Mouse (Mus musculus) stomach, postnatal 0 days (tissue): ENCODE measurements around the gene Gm11559. TPM values are rescaled to one million over a fixed set of nuclear protein-coding genes. Genes with fewer than 3 reads are reported as not detected.
"Not testable (repeated sequence)": the region's sequence is repeated elsewhere in the genome, so short reads cannot be mapped to it uniquely, and the experiment has no call there.

Experiments
- ATAC-seq: fragments of 200-750 bp; cut with Nextera tagmentation; 2 replicates; pipeline ENCODE4 v1.8.0; 2017; ENCODE audit not compliant: low FRiP score, low TSS enrichment
- DNase-seq: peaks from one replicate; pipeline ENCODE4 v3.0.0-alpha.2; 2016; ENCODE audit warnings: low spot score
- H3K27ac ChIP-seq: fragments of 300-500 bp; sonication (generic); replicated peaks from 2 replicates; pipeline ENCODE4 v1.5.1; 2014; ENCODE audit warnings: mild to moderate bottlenecking, control low read depth
- H3K27me3 ChIP-seq: fragments of 300-500 bp; sonication (generic); 2 replicates; pipeline ENCODE4 v1.6.1; 2014; ENCODE audit warnings: low read length; ENCODE audit not compliant: control insufficient read depth, insufficient read depth
- H3K36me3 ChIP-seq: fragments of 300-500 bp; sonication (generic); 2 replicates; pipeline ENCODE4 v1.6.1; 2014; ENCODE audit warnings: low read length, mixed read lengths; ENCODE audit not compliant: control insufficient read depth, insufficient read depth
- H3K4me1 ChIP-seq: fragments of 300-500 bp; sonication (generic); replicated peaks from 2 replicates; pipeline ENCODE4 v1.6.1; 2014; ENCODE audit warnings: antibody characterized with exemption; ENCODE audit not compliant: control insufficient read depth, insufficient read depth
- H3K4me2 ChIP-seq: fragments of 300-500 bp; sonication (generic); replicated peaks from 2 replicates; pipeline ENCODE4 v1.6.1; 2014; ENCODE audit warnings: low read depth, mild to moderate bottlenecking, control low read depth, moderate library complexity
- H3K4me3 ChIP-seq: fragments of 300-500 bp; sonication (generic); 2 replicates; pipeline ENCODE4 v1.5.1; 2014; ENCODE audit warnings: low read depth, low read length, control low read depth
- H3K9ac ChIP-seq: fragments of 300-500 bp; sonication (generic); 2 replicates; pipeline ENCODE4 v1.6.1; 2014; ENCODE audit warnings: mild to moderate bottlenecking, low read length, control low read depth, mixed read lengths
- H3K9me3 ChIP-seq: fragments of 300-500 bp; sonication (generic); 2 replicates; pipeline ENCODE4 v1.6.1; 2016; ENCODE audit warnings: low read length; ENCODE audit not compliant: control insufficient read depth
- CTCF ChIP-seq: IDR thresholded peaks from 2 replicates; pipeline ENCODE4 v1.5.1; 2016; ENCODE audit warnings: antibody characterized with exemption, low read depth, mild to moderate bottlenecking, moderate library complexity
- EP300 ChIP-seq: optimal IDR thresholded peaks from 2 replicates; pipeline ENCODE3; 2016; ENCODE audit warnings: antibody characterized with exemption
- WGBS: fragments of 180-500 bp; shearing (Covaris S2); extraction: QIAGEN DNeasy Blood & Tissue Kit; methylation state at CpG from one replicate; pipeline ENCODE4 v1.1.7; 2014; 5-methylcytosine and 5-hydroxymethylcytosine counted together
- polyA plus RNA-seq: library from polyadenylated mRNA; unstranded; fragments of >200 nt; fragmentation: Nextera tagmentation; extraction: Ambion mirVana; gene quantifications from 2 replicates; pipeline ENCODE4 v1.2.1, GENCODE M21; 2015

Gm11559 gene
- not detected in 2 replicates for polyA plus RNA-seq

DNA sequence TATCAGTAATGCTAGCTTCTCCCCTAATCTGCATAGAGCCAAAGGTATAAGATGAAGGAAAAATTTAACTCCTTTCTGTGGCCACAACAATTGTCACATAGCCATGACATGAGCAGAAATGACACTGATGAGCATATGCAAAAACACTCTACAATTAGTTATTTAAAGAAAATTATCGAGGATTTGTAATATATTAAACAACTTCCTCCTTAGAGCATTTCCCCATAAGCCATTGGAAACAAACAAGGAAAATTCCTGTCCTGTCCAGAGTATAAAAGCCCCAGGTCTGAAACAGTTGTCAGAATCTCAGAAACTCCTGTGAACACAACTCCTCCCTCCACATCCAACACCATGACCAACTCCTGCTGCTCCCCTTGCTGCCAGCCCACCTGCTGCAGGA, at the start of gene Gm11559:
Gene Gm11559, plus strand, starts transcription at position 301 of the 400 bp plus-strand sequence.
- 84% methylated on average over 1 of the region's 1 CpGs for WGBS
- not testable (repeated sequence) for ATAC-seq

GRCm38 (mm10) chr11:99815566-99815965, 48.7 kb upstream of the Gm11559 start, which contains the start of gene Gm11564:
Gm11564 (minus strand) TSS chr11:99815666.
- H3K4me2 ChIP-seq, ATAC-seq, H3K27ac ChIP-seq, H3K36me3 ChIP-seq, H3K9me3 ChIP-seq, H3K9ac ChIP-seq, H3K27me3 ChIP-seq, H3K4me3 ChIP-seq, H3K4me1 ChIP-seq: not testable (repeated sequence)
- peak; percentile 1 for DNase-seq
- WGBS: 88% methylated on average over 2 of the region's 2 CpGs

More for the DNA sequence above, at the start of gene Gm11559:
- not testable (repeated sequence) for DNase-seq, H3K9ac ChIP-seq, H3K36me3 ChIP-seq, H3K4me2 ChIP-seq, H3K9me3 ChIP-seq, H3K27me3 ChIP-seq, H3K4me1 ChIP-seq, H3K27ac ChIP-seq, H3K4me3 ChIP-seq

GRCm38 (mm10) chr11:99837966-99838365, 26.3 kb upstream of the Gm11559 start, which contains the start of gene 2300003K06Rik:
2300003K06Rik (minus strand) TSS chr11:99838066.
- Histone ChIP-seq H3K9ac (no peak within 1 kb of the TSS), H3K27ac (no peak within 1 kb of the TSS), H3K4me2 (no peak within 1 kb of the TSS), H3K4me1 (no peaks in the 10 kb centered on the region), H3K4me3 (no peak within 1 kb of the TSS), H3K27me3 (no peaks in the 10 kb centered on the region), H3K36me3 (no peaks in the 10 kb centered on the region), H3K9me3 (no peaks in the 10 kb centered on the region)
- WGBS: 65% methylated on average over 1 of the region's 1 CpGs
- TF ChIP-seq CTCF: no peak
- TF ChIP-seq EP300: no peak
- DNase-seq (no peak), ATAC-seq (no peak)

GRCm38 (mm10) chr11:99842185-99842584, 22.1 kb upstream of the Gm11559 start:
- Histone ChIP-seq H3K9me3 (no peaks in the 10 kb centered on the region), H3K4me2 (no peak overlapping the region), H3K27me3 (no peaks in the 10 kb centered on the region), H3K36me3 (no peaks in the 10 kb centered on the region), H3K4me1 (no peaks in the 10 kb centered on the region), H3K9ac (no peak overlapping the region), H3K4me3 (no peak overlapping the region), H3K27ac (no peak overlapping the region)
- ATAC-seq: no peak
- DNase-seq: no peak
- 73% methylated on average over 1 of the region's 1 CpGs for WGBS
- no peak for TF ChIP-seq CTCF
- TF ChIP-seq EP300: no peak

GRCm38 (mm10) chr11:99846746-99847145, 17.5 kb upstream of the Gm11559 start:
- DNase-seq (no peak), ATAC-seq (no peak)
- no peaks in the 10 kb centered on the region for H3K9me3 ChIP-seq
- H3K4me3 ChIP-seq: no peak overlapping the region
- H3K4me1 ChIP-seq: no peaks in the 10 kb centered on the region
- H3K27ac ChIP-seq: no peak overlapping the region
- H3K27me3 ChIP-seq: no peaks in the 10 kb centered on the region
- no peaks in the 10 kb centered on the region for H3K36me3 ChIP-seq
- H3K9ac ChIP-seq: no peak overlapping the region
- 81% methylated on average over 2 of the region's 2 CpGs for WGBS
- no peak overlapping the region for H3K4me2 ChIP-seq
- TF ChIP-seq EP300 (no peak), CTCF (no peak)

- H3K27me3 ChIP-seq: no peaks in the 10 kb centered on the region
- no peak within 1 kb of the TSS for H3K4me3 ChIP-seq
- DNase-seq (no peak), ATAC-seq (no peak)
- H3K9me3 ChIP-seq: no peaks in the 10 kb centered on the region
- H3K4me1 ChIP-seq: no peaks in the 10 kb centered on the region
- TF ChIP-seq CTCF (no peak), EP300 (no peak)
- H3K9ac ChIP-seq: no peak within 1 kb of the TSS
- H3K36me3 ChIP-seq: no peaks in the 10 kb centered on the region
- no peak within 1 kb of the TSS for H3K4me2 ChIP-seq
- H3K27ac ChIP-seq: no peak within 1 kb of the TSS
Observed at GRCm38 (mm10) chr11:99851508-99851907, 12.8 kb upstream of the Gm11559 start, which contains the start of gene Krtap4-16. Krtap4-16 (minus strand) TSS chr11:99851608.
